Mouse (Mus musculus) forebrain, embryonic 12.5 days (tissue): Measurements from ENCODE around the gene Sptlc3. TPM values are rescaled to one million over a fixed set of nuclear protein-coding genes. Genes with fewer than 3 reads are reported as not detected.
A peak's percentile ranks its signal among the peaks of the same experiment; 100 is the strongest.

Experiments
- ATAC-seq: fragments of 200-750 bp; cut with Nextera tagmentation; 2 replicates; pipeline ENCODE4 v1.8.0; 2017; ENCODE audit warnings: moderate TSS enrichment; ENCODE audit not compliant: low FRiP score
- H3K27ac ChIP-seq: fragments of 300-500 bp; sonication (generic); 2 replicates; pipeline ENCODE4 v1.5.1; 2016; ENCODE audit warnings: mild to moderate bottlenecking
- H3K27me3 ChIP-seq: fragments of 300-500 bp; sonication (generic); 2 replicates; pipeline ENCODE4 v1.6.1; 2016; ENCODE audit warnings: mild to moderate bottlenecking
- H3K36me3 ChIP-seq: fragments of 300-500 bp; sonication (generic); replicated peaks from 2 replicates; pipeline ENCODE4 v1.6.1; 2016; ENCODE audit warnings: mild to moderate bottlenecking
- H3K4me1 ChIP-seq: fragments of 300-500 bp; sonication (generic); 2 replicates; pipeline ENCODE4 v1.6.1; 2016
- H3K4me2 ChIP-seq: fragments of 300-500 bp; sonication (generic); 2 replicates; pipeline ENCODE4 v1.6.1; 2016; ENCODE audit warnings: mild to moderate bottlenecking, moderate library complexity
- H3K4me3 ChIP-seq: fragments of 300-500 bp; sonication (generic); replicated peaks from 2 replicates; pipeline ENCODE4 v1.5.1; 2016; ENCODE audit warnings: mild to moderate bottlenecking
- H3K9ac ChIP-seq: fragments of 300-500 bp; sonication (generic); 2 replicates; pipeline ENCODE4 v1.6.1; 2016; ENCODE audit warnings: mild to moderate bottlenecking
- H3K9me3 ChIP-seq: fragments of 300-500 bp; sonication (generic); 2 replicates; pipeline ENCODE4 v1.6.1; 2016
- WGBS: fragments of 180-500 bp; shearing (Covaris S2); methylation state at CpG from one replicate; pipeline ENCODE4 v1.1.7; 2016; 5-methylcytosine and 5-hydroxymethylcytosine counted together
- polyA plus RNA-seq: library from polyadenylated mRNA; unstranded; fragments of >200 nt; fragmentation: Nextera tagmentation; extraction: Ambion mirVana; gene quantifications from 2 replicates; pipeline ENCODE4 v1.2.1, GENCODE M21; 2016

Gene Sptlc3
- polyA plus RNA-seq, 1 experiment from 2014 or later = 0.08 TPM

GRCm38 (mm10) chr2:139601543-139602194, 108.0 kb downstream of the Sptlc3 start:
- no peaks in the 10 kb centered on the region for H3K4me1 ChIP-seq
- ATAC-seq = no peak
- H3K4me3 ChIP-seq = no peak overlapping the region
- H3K27me3 ChIP-seq = peaks cover 2% of the 10 kb centered on the region; the same call in 1 of the 2 replicates
- H3K4me2 ChIP-seq = no peak overlapping the region
- no peak overlapping the region for H3K27ac ChIP-seq
- no peak overlapping the region for H3K9ac ChIP-seq
- WGBS = 34% methylated on average over 7 of the region's 7 CpGs
- no peaks in the 10 kb centered on the region for H3K9me3 ChIP-seq
- no peaks in the 10 kb centered on the region for H3K36me3 ChIP-seq

GRCm38 (mm10) chr2:139608167-139608566, 114.5 kb downstream of the Sptlc3 start:
- WGBS = 24% methylated on average over 3 of the region's 3 CpGs
- H3K9ac ChIP-seq = no peak overlapping the region
- peak overlapping the region; percentile 27; the same call in 1 of the 2 replicates for H3K27ac ChIP-seq
- peaks cover 22% of the 10 kb centered on the region for H3K4me1 ChIP-seq
- peak overlapping the region; percentile 32; the same call in 1 of the 2 replicates for H3K4me2 ChIP-seq
- no peaks in the 10 kb centered on the region for H3K9me3 ChIP-seq
- no peak overlapping the region for H3K4me3 ChIP-seq
- peak; percentile 21; the same call in 1 of the 2 replicates for ATAC-seq
- H3K27me3 ChIP-seq = peaks cover 22% of the 10 kb centered on the region; the same call in 1 of the 2 replicates
- H3K36me3 ChIP-seq = no peaks in the 10 kb centered on the region

- Histone ChIP-seq H3K27me3 (peaks cover 24% of the 10 kb centered on the region; the same call in 1 of the 2 replicates), H3K27ac (0 out of 2 replicates have a peak overlapping the region, but pooled peaks have one; percentile 33), H3K9ac (peak overlapping the region; percentile 33; the same call in 1 of the 2 replicates), H3K4me1 (peaks cover 22% of the 10 kb centered on the region), H3K9me3 (no peaks in the 10 kb centered on the region), H3K36me3 (no peaks in the 10 kb centered on the region), H3K4me3 (no peak overlapping the region), H3K4me2 (peak overlapping the region; percentile 32)
- peak; percentile 54; the same call in 1 of the 2 replicates for ATAC-seq
- 2% methylated on average over 7 of the region's 7 CpGs for WGBS
Observed at GRCm38 (mm10) chr2:139608810-139609209, 115.1 kb downstream of the Sptlc3 start.

DNA sequence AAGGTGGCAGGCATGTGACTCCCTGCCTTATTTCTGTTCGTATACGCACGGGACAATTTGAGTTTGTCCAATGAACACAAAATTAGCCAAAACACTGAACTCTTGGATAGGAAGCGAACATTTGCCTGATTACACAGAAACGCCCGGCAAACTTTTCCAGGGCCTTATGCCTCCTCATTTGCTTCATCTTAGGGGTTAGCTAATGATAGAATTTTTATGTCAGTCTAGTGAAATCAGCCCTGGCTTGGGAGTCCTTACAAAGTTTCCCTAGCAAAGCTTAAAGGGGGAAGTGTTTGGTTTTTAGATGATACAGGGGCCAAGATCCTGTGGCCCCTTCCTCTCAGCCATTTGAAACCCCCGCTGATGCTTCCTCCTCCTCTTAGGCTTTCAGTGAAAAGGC, 115.5 kb downstream of the Sptlc3 start:
- H3K4me1 ChIP-seq = peaks cover 22% of the 10 kb centered on the region
- H3K27ac ChIP-seq = no peak overlapping the region
- WGBS = 11% methylated on average over 7 of the region's 7 CpGs
- H3K4me2 ChIP-seq = peak overlapping the region; percentile 32
- no peaks in the 10 kb centered on the region for H3K9me3 ChIP-seq
- no peak for ATAC-seq
- no peak overlapping the region for H3K9ac ChIP-seq
- no peak overlapping the region for H3K4me3 ChIP-seq
- H3K36me3 ChIP-seq = no peaks in the 10 kb centered on the region
- H3K27me3 ChIP-seq = peaks cover 27% of the 10 kb centered on the region; the same call in 1 of the 2 replicates

- H3K9ac ChIP-seq = no peak overlapping the region
- H3K4me3 ChIP-seq = no peak overlapping the region
- ATAC-seq = peak; percentile 47; the same call in 1 of the 2 replicates
- peaks cover 30% of the 10 kb centered on the region; the same call in 1 of the 2 replicates for H3K27me3 ChIP-seq
- peak overlapping the region; percentile 32 for H3K4me2 ChIP-seq
- H3K4me1 ChIP-seq = peaks cover 22% of the 10 kb centered on the region
- H3K36me3 ChIP-seq = no peaks in the 10 kb centered on the region
- WGBS = 4% methylated on average over 8 of the region's 8 CpGs
- H3K27ac ChIP-seq = no peak overlapping the region
- H3K9me3 ChIP-seq = no peaks in the 10 kb centered on the region
Observed at GRCm38 (mm10) chr2:139609662-139610291, 116.1 kb downstream of the Sptlc3 start.

DNA sequence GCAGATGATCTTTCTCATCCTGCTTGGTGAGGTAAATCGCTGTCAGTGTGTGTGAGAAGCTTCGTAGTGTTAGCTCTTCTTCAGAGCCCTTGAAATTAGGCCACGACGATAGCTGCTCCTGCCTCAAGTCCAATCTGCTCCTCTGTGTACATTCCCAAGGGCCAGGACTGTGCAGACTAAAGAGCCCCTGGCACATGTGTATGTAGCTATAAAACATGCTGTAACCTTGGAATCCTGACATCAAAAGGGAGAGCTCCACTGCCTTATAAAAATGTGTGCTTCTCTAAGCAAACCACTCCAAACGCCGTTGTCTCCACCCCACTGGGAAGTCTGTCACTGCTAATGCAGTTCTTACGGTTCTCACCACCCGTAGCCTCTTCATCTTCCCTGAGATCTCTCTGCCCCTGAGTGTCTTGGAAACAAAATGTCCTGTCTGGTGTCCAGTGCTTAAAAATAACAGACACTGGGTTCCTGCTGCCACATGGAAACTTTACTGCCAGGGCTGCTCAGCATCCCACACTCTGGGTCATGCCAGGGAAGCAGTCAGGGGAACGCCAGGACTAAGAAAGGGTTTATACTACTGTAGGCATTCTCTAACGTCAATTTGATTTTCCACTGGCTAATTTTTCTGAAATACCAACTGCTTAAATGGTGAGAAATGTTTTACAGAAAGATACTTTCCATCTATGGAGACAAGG, 118.8 kb downstream of the Sptlc3 start:
- 73% methylated on average over 10 of the region's 10 CpGs for WGBS
- H3K4me2 ChIP-seq = no peak overlapping the region
- no peaks in the 10 kb centered on the region for H3K36me3 ChIP-seq
- no peak overlapping the region for H3K27ac ChIP-seq
- no peaks in the 10 kb centered on the region for H3K9me3 ChIP-seq
- no peak overlapping the region for H3K9ac ChIP-seq
- H3K4me1 ChIP-seq = peaks cover 22% of the 10 kb centered on the region
- ATAC-seq = no peak
- no peak overlapping the region for H3K4me3 ChIP-seq
- peaks cover 25% of the 10 kb centered on the region; the same call in 1 of the 2 replicates for H3K27me3 ChIP-seq

- Histone ChIP-seq H3K4me2 (no peak overlapping the region), H3K27me3 (no peaks in the 10 kb centered on the region)
- WGBS = 50% methylated on average over 1 of the region's 1 CpGs
Observed at GRCm38 (mm10) chr2:139626496-139626895, 132.8 kb downstream of the Sptlc3 start.

GRCm38 (mm10) chr2:139628731-139629130, 135.0 kb downstream of the Sptlc3 start:
- H3K4me1 ChIP-seq = no peaks in the 10 kb centered on the region

More at GRCm38 (mm10) chr2:139626496-139626895, 132.8 kb downstream of the Sptlc3 start:
- no peak overlapping the region for H3K4me3 ChIP-seq
- H3K36me3 ChIP-seq = no peaks in the 10 kb centered on the region
- no peaks in the 10 kb centered on the region for H3K4me1 ChIP-seq
- no peak overlapping the region for H3K9ac ChIP-seq
- ATAC-seq = no peak
- no peak overlapping the region for H3K27ac ChIP-seq
- no peaks in the 10 kb centered on the region for H3K9me3 ChIP-seq

GRCm38 (mm10) chr2:139629653-139630052, 135.9 kb downstream of the Sptlc3 start:
- Histone ChIP-seq H3K27ac (no peak overlapping the region), H3K9me3 (no peaks in the 10 kb centered on the region), H3K36me3 (no peaks in the 10 kb centered on the region), H3K4me1 (no peaks in the 10 kb centered on the region), H3K27me3 (no peaks in the 10 kb centered on the region), H3K9ac (no peak overlapping the region), H3K4me3 (no peak overlapping the region), H3K4me2 (no peak overlapping the region)
- WGBS = 92% methylated on average over 3 of the region's 3 CpGs
- ATAC-seq = no peak

More at GRCm38 (mm10) chr2:139628731-139629130, 135.0 kb downstream of the Sptlc3 start:
- 82% methylated on average over 4 of the region's 4 CpGs for WGBS
- Histone ChIP-seq H3K4me3 (no peak overlapping the region), H3K9me3 (no peaks in the 10 kb centered on the region), H3K9ac (no peak overlapping the region), H3K27me3 (no peaks in the 10 kb centered on the region), H3K36me3 (no peaks in the 10 kb centered on the region), H3K27ac (no peak overlapping the region), H3K4me2 (no peak overlapping the region)
- no peak for ATAC-seq

DNA sequence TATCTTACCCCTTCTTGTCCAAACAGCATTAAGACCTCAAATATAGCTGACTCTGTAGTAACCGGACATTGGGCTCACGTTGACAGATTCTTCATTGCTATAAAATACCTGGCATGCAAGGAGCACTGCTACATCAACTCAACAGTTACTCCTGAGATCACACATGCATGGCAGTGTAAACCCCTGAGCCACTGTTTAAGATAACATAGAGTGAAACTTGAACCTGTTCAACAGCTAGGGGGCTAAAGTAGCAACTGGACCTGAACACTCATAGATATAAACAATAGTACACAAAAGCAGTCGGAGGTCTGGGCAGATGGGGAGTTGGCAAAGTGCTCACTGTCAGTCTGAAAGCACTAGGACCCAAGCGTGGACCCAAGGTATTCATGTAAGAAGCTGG, 140.8 kb downstream of the Sptlc3 start:
- no peak for ATAC-seq

GRCm38 (mm10) chr2:139637861-139638260, 144.1 kb downstream of the Sptlc3 start:
- no peaks in the 10 kb centered on the region for H3K36me3 ChIP-seq
- no peaks in the 10 kb centered on the region for H3K9me3 ChIP-seq
- H3K27me3 ChIP-seq = no peaks in the 10 kb centered on the region
- no peak overlapping the region for H3K27ac ChIP-seq
- no peak overlapping the region for H3K4me2 ChIP-seq
- H3K4me1 ChIP-seq = no peaks in the 10 kb centered on the region
- no peak overlapping the region for H3K4me3 ChIP-seq
- ATAC-seq = no peak
- 73% methylated on average over 2 of the region's 2 CpGs for WGBS
- no peak overlapping the region for H3K9ac ChIP-seq

More for the DNA sequence above, 140.8 kb downstream of the Sptlc3 start:
- no peaks in the 10 kb centered on the region for H3K27me3 ChIP-seq
- no peak overlapping the region for H3K27ac ChIP-seq
- no peak overlapping the region for H3K9ac ChIP-seq
- no peak overlapping the region for H3K4me3 ChIP-seq
- H3K9me3 ChIP-seq = no peaks in the 10 kb centered on the region
- no peaks in the 10 kb centered on the region for H3K4me1 ChIP-seq
- H3K4me2 ChIP-seq = no peak overlapping the region
- no peaks in the 10 kb centered on the region for H3K36me3 ChIP-seq
- WGBS = 82% methylated on average over 4 of the region's 4 CpGs

- Histone ChIP-seq H3K4me3 (no peak overlapping the region), H3K4me2 (no peak overlapping the region), H3K9me3 (no peaks in the 10 kb centered on the region), H3K36me3 (no peaks in the 10 kb centered on the region), H3K4me1 (no peaks in the 10 kb centered on the region), H3K27ac (no peak overlapping the region), H3K27me3 (no peaks in the 10 kb centered on the region), H3K9ac (no peak overlapping the region)
- no peak for ATAC-seq
- 47% methylated on average over 7 of the region's 7 CpGs for WGBS
Observed at GRCm38 (mm10) chr2:139641757-139642385, 148.2 kb downstream of the Sptlc3 start.
